Mouse (Mus musculus) left cerebral cortex, postnatal 25 days (tissue): Measurements from ENCODE around the gene Acvrl1. TPM values are rescaled to one million over a fixed set of nuclear protein-coding genes. Genes with fewer than 3 reads are reported as not detected.

ENCODE experiments used
- DNase-seq, 2 experiments: peaks; one replicate each; pipeline ENCODE4 v3.0.0; 2022; ENCODE audit warnings: low spot score in 2 of 2, mixed read lengths in 1 of 2
- intact Hi-C: fragments of 180-260 bp; cut with DNase I; formaldehyde crosslinking; loops from one replicate; pipeline ENCODE4 v1.15.1; 2025
- microRNA-seq, 2 experiments: library from miRNA; unstranded; fragments of <30 nt; microRNA quantifications; one replicate each; pipeline ENCODE4 v1.2.0; 2022
- total RNA-seq, 2 experiments: library from RNA; stranded (reverse); gene quantifications; 2 replicates each; pipeline ENCODE4 v1.2.3; 2021

The Acvrl1 gene
- total RNA-seq, 2 experiments from 2014 or later, result 12.3 to 12.5 TPM

- intact Hi-C loops, result no loop called here
- DNase-seq, result no peak
Observed at GRCm38 (mm10) chr15:101181500-101181899, 53.2 kb downstream of the Acvrl1 start.

GRCm38 (mm10) chr15:101182676-101183075 lies 54.4 kb downstream of the Acvrl1 start:
- intact Hi-C loops, result no loop called here
- DNase-seq, result no peak

- intact Hi-C loops, result no loop called here
Observed at GRCm38 (mm10) chr15:101184300-101184699, 56.0 kb downstream of the Acvrl1 start.

GRCm38 (mm10) chr15:101185549-101185948 lies 57.2 kb downstream of the Acvrl1 start:
- DNase-seq, result no peak
- intact Hi-C loops, result no loop called here

More at GRCm38 (mm10) chr15:101184300-101184699, 56.0 kb downstream of the Acvrl1 start:
- DNase-seq, result no peak

GRCm38 (mm10) chr15:101187907-101188306 lies 59.6 kb downstream of the Acvrl1 start:
- intact Hi-C loops, result no loop called here
- DNase-seq, result no peak

- DNase-seq, result no peak
- intact Hi-C loops, result loop anchor here (10.0 kb wide), 1 partner anchor 435 kb away; no protein-coding TSS in a partner anchor
Observed at GRCm38 (mm10) chr15:101189981-101190761, 61.8 kb downstream of the Acvrl1 start.

- intact Hi-C loops, result loop anchor here (10.0 kb wide), 1 partner anchor 436 kb away; no protein-coding TSS in a partner anchor
- DNase-seq, result no peak
Observed at GRCm38 (mm10) chr15:101190762-101191150, 62.4 kb downstream of the Acvrl1 start.

GRCm38 (mm10) chr15:101191459-101192259 lies 63.3 kb downstream of the Acvrl1 start:
- intact Hi-C loops, result loop anchor here (10.0 kb wide), 1 partner anchor 437 kb away; no protein-coding TSS in a partner anchor
- peak in 1 of 2 experiments; percentile 68 for DNase-seq

- intact Hi-C loops, result loop anchor here (10.0 kb wide), 1 partner anchor 437 kb away; no protein-coding TSS in a partner anchor
- peak in 1 of 2 experiments; percentile 54 for DNase-seq
Observed at GRCm38 (mm10) chr15:101192260-101192640, 63.9 kb downstream of the Acvrl1 start.

GRCm38 (mm10) chr15:101192651-101193050 lies 64.3 kb downstream of the Acvrl1 start:
- DNase-seq, result no peak
- intact Hi-C loops, result loop anchor here (10.0 kb wide), 1 partner anchor 438 kb away; no protein-coding TSS in a partner anchor

- intact Hi-C loops, result loop anchor here (10.0 kb wide), 1 partner anchor 439 kb away; no protein-coding TSS in a partner anchor
- no peak for DNase-seq
Observed at GRCm38 (mm10) chr15:101193971-101194370, 65.6 kb downstream of the Acvrl1 start.

Small RNA genes lying within 50 kb of the gene (microRNA-seq; reads per million reads assigned to microRNA genes)
- gene Mir6962, result 5.2 to 7.1 reads per million in 2 experiments

Other genes starting within 250 kb of the Acvrl1 start
- not detected for gene Gm47841, start 81.1 kb upstream of the Acvrl1 start, total RNA-seq
- 1 to 10 TPM; 1.5 to 1.8 TPM for gene Fignl2, start 50.0 kb upstream of the Acvrl1 start, total RNA-seq
- not detected for gene Ankrd33, start 12.8 kb upstream of the Acvrl1 start, total RNA-seq
- gene Acvr1b, start 45.5 kb downstream of the Acvrl1 start, total RNA-seq, result 100 to 1,000 TPM; 109 to 112 TPM
- gene Grasp, start 95.7 kb downstream of the Acvrl1 start, total RNA-seq, result 10 to 100 TPM; 84.2 to 95.8 TPM
- 100 to 1,000 TPM; 111 to 133 TPM for gene Nr4a1, start 125.7 kb downstream of the Acvrl1 start, total RNA-seq
- gene Atg101, start 155.8 kb downstream of the Acvrl1 start, total RNA-seq, result 10 to 100 TPM; 40.3 to 43.6 TPM
- gene 6030408B16Rik, start 164.7 kb downstream of the Acvrl1 start, total RNA-seq, result not detected
- gene Krt80, start 241.6 kb downstream of the Acvrl1 start, total RNA-seq, result 1 to 10 TPM; 2.2 to 2.4 TPM